In genomic region chr2:107035980-107036379, GRCm38 (mm10) we compare ENCODE assay signal across 42 mouse cellular contexts. TPM values are rescaled to one million over a fixed set of nuclear protein-coding genes. Genes with fewer than 3 reads are reported as not detected.
"Had no signal": no experiment of that assay in that cellular context is flagged by ENCODE, and none has a peak within 500 bp of the region (broad histone marks: within the 10 kb centered on the region; RNA-seq: fewer than 3 reads in every experiment).

No protein-coding gene starts in this region.

- H3K9ac ChIP-seq: heart, embryonic 13.5 days; heart, embryonic 15.5 days; hindbrain, embryonic 13.5 days; hindbrain, embryonic 15.5 days; kidney, embryonic 15.5 days; limb, embryonic 12.5 days had no signal

- H3K36me3 ChIP-seq: heart, embryonic 13.5 days; heart, embryonic 15.5 days; hindbrain, embryonic 13.5 days; hindbrain, embryonic 15.5 days; kidney, embryonic 15.5 days; limb, embryonic 10.5 days; limb, embryonic 12.5 days had no signal

- H3K9me3 ChIP-seq: heart, embryonic 13.5 days; heart, embryonic 15.5 days; hindbrain, embryonic 13.5 days; hindbrain, embryonic 15.5 days; kidney, embryonic 15.5 days; limb, embryonic 10.5 days; limb, embryonic 12.5 days had no signal

- H3K4me2 ChIP-seq: heart, embryonic 11.5 days; heart, embryonic 13.5 days; heart, embryonic 15.5 days; hindbrain, embryonic 13.5 days; hindbrain, embryonic 15.5 days; kidney, embryonic 15.5 days; limb, embryonic 12.5 days; liver, embryonic 11.5 days had no signal

- H3K4me3 ChIP-seq: heart, adult 2 months; heart, embryonic 13.5 days; heart, embryonic 15.5 days; hindbrain, embryonic 13.5 days; hindbrain, embryonic 15.5 days; kidney, embryonic 15.5 days; limb, embryonic 10.5 days; limb, embryonic 12.5 days had no signal

- H3K27me3 ChIP-seq: heart, embryonic 13.5 days; heart, embryonic 15.5 days; hindbrain, embryonic 13.5 days; hindbrain, embryonic 15.5 days; kidney, embryonic 15.5 days; limb, embryonic 12.5 days had no signal

- ATAC-seq: hindbrain, postnatal 0 days; intestine, embryonic 16.5 days had no signal

- H3K4me1 ChIP-seq: heart, embryonic 15.5 days; hindbrain, embryonic 13.5 days; hindbrain, embryonic 15.5 days; kidney, embryonic 15.5 days; limb, embryonic 10.5 days; limb, embryonic 12.5 days had no signal

- DNase-seq: gastrocnemius, postnatal 14 days; gastrocnemius, postnatal 36 days; heart, adult 11 months; heart, adult 2 months; heart, postnatal 14 days; heart, postnatal 36 days; kidney, adult 11 months; kidney, adult 2 months; kidney, adult 9 months; kidney, postnatal 14 days; kidney, postnatal 36 days; layer of hippocampus, adult 9-11 months; layer of hippocampus, postnatal 36 days; liver had no signal

- H3K27ac ChIP-seq: heart, adult 2 months; heart, embryonic 13.5 days; heart, embryonic 15.5 days; hindbrain, embryonic 13.5 days; hindbrain, embryonic 15.5 days; hindbrain, postnatal 0 days; kidney, embryonic 15.5 days; kidney, postnatal 0 days; limb, embryonic 10.5 days; limb, embryonic 12.5 days had no signal

RNA-seq across cellular contexts. Expression of gene Fshb, which starts 23.5 kb away (rescaled TPM):
- total RNA-seq: gastrocnemius, adult 18-20 months; gastrocnemius, adult 8-10 months; gastrocnemius, postnatal 14 days; gastrocnemius, postnatal 36 days; heart, adult 2 months; heart, postnatal 14 days; heart, postnatal 36 days; hematopoietic stem cell, adult 5-6 weeks; hindbrain, postnatal 0 days; layer of hippocampus, adult 18-20 months; layer of hippocampus, adult 8-10 months; layer of hippocampus, postnatal 14 days; layer of hippocampus, postnatal 36 days; left cerebral cortex, adult 18-20 months; left cerebral cortex, adult 8-10 months; left cerebral cortex, postnatal 10 days; left cerebral cortex, postnatal 36 days had no signal
- polyA plus RNA-seq: gonadal fat pad, adult 2 months; heart, adult 2 months; heart, embryonic 11.5 days; heart, embryonic 13.5 days; heart, embryonic 15.5 days; heart, postnatal 0 days; hindbrain, embryonic 11.5 days; hindbrain, embryonic 13.5 days; hindbrain, embryonic 15.5 days; hindbrain, postnatal 0 days; intestine, embryonic 14.5 days; intestine, embryonic 16.5 days; kidney, adult 2 months; kidney, embryonic 15.5 days; kidney, postnatal 0 days; large intestine, adult 2 months; limb, embryonic 10.5 days; limb, embryonic 12.5 days; limb, embryonic 14.5 days; liver, embryonic 11.5 days had no signal
